Mouse (Mus musculus) layer of hippocampus, postnatal 10 days (tissue): ENCODE results near the gene Numa1. TPM values are rescaled to one million over a fixed set of nuclear protein-coding genes. Genes with fewer than 3 reads are reported as not detected.
"Not testable (repeated sequence)": the region's sequence is repeated elsewhere in the genome, so short reads cannot be mapped to it uniquely, and the experiment has no call there.

ENCODE experiments used
- DNase-seq, 2 experiments: peaks; one replicate each; pipeline ENCODE4 v3.0.0; 2021; ENCODE audit warnings: low spot score in 2 of 2
- long read RNA-seq: library from polyadenylated mRNA; stranded (forward); transcript quantifications from one replicate; pipeline ENCODE4 v2.0.0, GENCODE M21; 2023
- total RNA-seq, 2 experiments: library from RNA; stranded (reverse); gene quantifications; 2 replicates each; pipeline ENCODE4 v1.2.3; 2021

Numa1 gene
- 10 to 100 TPM; 64.7 to 71.6 TPM for total RNA-seq
- long read RNA-seq, partial matches to known transcripts: 8 of 14 reads
- long read RNA-seq, other reads (novel, unspliced or antisense): 4 of 14 reads

DNA sequence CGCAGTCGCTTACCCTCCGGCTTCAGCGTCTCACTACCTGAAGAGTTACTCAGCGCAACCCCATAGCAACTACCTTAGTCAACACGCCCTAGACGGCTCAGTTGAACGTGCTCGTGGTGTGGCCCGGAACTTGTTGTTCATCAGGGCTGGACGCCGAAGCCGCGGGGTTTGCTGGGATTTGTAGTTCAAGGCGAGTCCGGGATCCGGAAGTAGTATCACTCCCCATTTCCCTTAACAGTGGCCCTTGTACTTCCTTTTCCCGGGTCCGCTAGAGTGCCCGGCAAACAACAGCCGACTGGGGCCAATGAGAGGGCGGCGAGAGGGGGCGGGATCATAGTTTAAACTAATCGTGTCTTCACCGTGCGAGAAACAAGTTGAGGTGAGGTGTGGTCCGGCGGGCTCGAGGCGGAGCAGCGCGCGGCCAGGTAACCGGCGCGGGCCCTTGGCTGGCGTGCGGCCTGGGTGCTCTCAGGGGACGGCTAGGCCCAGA, at the start of gene Numa1, which contains the start of gene Lrrc51:
TSS of gene Numa1 (plus strand) at position 361 of the 490 bp plus-strand sequence.
TSS of gene Lrrc51 (minus strand) at position 145 of the 490 bp plus-strand sequence.
- DNase-seq: peak; percentile 94 to 96

DNA sequence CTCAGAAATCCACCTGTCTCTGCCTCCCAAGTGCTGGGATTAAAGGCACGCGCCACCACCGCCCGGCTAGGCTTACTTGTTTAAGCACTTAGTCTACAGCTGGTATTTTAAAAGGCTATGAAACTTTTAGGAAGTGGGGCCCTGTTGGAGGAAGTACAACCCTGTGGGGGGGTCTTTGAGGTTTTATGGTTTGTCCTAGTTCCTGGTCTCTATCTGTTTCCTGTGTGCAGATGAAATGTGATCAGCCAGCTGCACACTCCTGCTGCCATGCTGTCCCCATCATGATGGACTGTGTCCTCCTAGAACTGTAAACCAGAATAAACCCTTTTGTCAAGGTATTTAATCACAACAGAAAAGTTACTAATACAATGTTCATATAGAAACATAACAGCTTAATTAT, 49.8 kb upstream of the Numa1 start:
- no peak for DNase-seq

DNA sequence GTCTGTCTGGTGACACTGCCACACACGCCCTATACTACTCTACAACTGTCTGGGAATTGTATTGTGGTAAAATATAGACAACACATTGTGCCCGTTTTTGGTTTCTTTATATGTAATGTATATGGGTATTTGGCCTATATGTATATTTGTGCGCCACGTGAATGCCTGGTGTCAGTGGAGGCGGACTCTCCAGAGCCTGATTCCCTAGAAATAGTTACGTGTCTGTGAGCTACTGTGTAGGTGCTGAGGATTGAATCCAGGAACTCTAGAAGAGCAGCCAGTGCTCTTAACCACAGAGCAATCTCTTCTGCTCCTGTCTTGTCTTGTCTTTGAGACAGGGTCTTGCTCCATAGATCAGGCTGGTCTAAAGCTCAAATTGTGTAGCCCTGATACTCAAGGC, 47.6 kb upstream of the Numa1 start:
- no peak for DNase-seq

DNA sequence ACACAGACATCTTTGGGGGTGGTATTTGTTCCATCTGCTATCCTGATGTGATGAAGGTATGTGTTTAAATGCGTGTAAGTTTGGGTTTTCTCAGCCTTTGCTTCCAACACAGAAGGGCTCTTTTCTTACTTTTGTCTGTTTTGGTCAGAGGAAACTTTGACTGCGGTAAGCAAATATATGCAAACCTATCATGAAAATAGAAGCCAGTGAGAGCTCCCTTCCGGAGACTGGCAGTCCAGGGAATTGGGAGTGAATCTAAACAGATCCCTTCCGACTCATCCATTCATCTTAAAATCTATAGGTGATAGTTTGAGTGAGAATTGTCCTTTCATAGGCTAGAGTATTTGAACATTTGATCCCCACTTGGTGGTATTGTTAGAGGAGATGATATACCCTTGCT, 45.5 kb upstream of the Numa1 start:
- no peak for DNase-seq

DNA sequence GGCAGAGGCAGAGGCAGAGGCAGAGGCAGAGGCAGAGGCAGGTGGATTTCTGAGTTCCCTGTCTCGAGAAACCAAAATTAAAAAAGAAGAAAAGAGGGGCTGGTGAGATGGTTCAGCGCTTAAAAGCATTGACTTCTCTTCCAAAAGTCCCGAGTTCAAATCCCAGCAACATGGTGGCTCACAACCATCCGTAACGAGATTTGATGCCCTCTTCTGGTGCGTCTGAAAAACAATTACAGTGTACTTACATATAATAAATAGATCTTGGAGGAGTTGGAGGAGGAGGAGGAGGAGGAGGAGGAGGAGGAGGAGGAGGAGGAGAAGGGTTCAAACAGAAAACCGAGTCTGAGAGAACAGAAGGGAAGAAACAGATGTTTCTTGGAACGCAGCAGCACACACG, 38.2 kb upstream of the Numa1 start:
- no peak for DNase-seq

DNA sequence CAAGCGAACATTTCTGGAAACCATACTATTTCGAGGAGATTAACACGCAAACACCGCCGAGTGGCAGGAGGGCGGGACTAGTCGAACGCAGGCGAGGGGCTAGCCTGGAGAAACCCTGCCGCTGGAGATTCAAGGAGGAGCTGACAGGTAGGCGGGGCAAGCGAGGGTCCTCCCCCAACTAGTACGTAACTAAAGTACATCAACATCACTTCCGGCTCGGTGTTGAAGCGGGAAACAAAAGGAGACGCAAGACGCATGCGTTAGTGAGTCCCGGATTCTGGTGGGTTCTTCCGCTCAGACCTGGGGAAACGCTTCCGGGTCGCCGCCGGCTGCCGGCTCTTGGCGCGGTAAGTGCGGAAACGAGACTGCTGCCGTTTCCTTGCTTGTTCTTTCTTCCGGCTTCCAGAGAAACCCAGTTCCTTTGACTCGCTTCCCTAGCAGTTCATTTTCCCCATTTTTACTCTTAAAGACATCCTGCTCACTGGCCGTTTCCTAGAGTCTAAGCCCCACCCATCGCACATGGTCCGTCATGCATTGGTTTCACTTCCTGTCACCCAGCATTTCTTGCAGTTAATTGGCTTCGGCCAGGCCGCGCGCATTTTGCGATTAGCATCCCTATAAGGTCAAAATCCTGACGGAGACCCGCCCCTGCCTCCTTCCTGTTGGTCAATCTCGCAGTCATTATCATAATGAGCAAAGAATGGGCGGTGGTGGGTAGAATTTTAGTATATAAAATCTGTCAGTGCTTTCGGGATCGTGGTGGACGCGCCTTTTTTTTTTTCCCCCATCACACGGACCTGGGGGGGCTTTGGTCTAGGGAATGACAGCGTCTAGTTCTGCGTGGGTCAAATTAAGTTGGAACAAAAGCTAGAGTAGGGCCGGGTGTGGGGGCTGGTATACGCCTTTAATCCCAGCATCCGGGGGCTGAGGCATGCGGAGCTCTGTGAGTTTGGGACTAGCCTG, 37.5 kb upstream of the Numa1 start:
- DNase-seq: peak; percentile 91 to 94

DNA sequence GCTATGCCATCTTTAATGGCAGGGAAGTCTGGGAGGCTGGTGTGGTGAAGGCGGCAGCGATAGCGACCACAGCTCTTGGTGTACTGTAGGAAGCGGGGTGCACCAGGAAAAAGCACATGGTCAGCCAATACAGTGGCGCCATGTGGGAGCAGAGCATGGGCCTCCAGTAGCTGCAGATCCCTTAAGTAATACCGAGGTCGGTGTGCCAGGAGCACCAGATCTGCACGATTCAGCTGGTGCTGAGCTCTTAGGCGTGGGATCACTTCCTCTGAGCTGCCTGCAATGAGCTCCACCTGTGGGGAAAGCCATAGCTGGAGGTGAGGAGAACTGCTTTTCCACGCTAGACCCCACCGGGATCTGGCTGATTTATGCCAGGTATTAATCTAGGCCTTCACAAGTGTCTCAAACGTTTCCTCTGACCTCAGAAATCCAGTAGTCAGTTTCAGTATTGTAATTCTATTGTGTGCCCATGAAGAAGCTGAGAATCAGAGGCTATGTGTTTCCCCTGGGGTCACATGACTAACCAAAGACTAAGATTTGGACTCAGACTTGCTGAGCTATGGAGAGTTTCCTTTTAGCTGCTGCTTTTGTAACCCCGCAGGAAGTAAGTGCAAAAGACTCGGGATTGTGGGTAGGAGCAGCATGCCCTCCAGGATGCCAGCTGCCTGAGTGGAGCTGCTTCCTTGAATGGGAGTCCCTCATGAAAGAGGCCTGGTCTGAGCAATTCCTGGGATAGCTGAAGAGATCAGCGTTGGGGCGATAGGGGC, 33.4 kb upstream of the Numa1 start:
- no peak for DNase-seq

DNA sequence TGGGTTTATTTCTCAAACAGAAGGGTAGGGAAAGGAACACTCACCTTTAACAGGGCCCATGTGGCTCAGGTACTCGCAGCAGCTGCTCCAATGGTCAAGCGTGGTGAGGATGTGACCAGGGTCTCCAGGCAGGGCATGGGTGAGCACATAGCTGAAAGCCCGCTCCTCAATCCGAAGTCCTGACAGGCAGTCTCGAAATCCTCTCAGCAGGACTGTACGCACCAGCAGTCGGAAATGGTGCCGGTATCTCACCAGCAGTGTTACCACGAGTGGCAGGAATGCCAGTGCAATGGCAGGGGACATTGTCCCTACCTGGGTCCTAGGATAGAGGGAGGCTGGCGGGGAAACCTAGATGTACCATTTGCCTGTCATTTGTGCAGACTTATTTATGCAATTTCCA, 31.9 kb upstream of the Numa1 start:
- DNase-seq: no peak

DNA sequence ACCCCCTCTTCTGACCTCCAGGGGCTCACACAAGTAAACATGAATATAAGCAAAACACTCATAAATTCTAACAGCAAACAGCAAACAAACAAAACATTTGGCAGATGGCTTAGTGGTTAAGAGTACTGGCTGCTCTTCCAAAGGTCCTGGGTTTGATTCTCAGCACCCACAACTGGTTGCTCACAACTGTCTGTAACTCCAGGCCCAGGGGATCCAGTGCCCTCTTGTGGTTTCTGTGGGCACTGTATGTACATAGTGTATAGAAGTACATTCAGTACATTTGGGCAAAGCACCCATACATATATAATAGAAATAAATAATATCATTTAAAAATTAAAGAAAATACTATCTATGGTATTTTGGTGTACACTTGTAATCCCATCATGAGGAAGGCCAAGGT, 31.1 kb upstream of the Numa1 start:
- no peak for DNase-seq

DNA sequence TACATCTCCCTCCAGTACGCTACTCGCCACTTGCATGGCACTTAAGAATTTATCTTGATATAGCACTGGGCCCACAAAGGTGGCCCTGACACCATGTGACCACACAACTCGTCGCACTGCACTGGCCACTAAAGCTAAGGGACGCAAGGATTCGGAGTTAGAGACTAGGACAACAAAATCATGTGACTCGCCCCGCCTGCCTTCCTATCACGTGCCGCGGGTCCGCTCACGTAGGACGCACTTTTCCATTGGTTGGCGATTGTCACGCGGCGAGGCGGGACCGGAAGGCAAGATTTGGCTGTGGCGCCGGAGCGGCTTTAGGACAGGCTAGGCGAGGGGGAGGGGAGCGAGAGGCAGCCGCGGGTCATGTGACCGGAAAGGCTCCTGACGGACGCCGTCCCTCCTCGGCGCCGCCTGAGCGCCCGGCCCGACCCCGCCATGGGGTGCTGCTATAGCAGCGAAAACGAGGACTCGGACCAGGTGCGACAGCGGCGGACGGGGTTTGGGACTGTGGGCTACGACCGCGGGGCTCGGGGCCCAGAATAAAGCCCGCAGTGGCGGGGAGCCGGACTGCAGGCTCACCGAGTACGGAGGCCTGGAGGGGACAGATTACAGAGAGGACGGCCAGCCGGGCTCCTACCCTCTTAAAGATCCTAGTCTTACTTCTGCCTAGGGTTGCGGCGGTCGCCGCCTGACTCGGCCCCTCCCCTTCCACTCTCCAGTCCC, 28.2 kb upstream of the Numa1 start, which contains the start of gene Lamtor1:
TSS of gene Lamtor1 (plus strand) at position 344 of the 726 bp plus-strand sequence.
- peak; percentile 99 for DNase-seq

DNA sequence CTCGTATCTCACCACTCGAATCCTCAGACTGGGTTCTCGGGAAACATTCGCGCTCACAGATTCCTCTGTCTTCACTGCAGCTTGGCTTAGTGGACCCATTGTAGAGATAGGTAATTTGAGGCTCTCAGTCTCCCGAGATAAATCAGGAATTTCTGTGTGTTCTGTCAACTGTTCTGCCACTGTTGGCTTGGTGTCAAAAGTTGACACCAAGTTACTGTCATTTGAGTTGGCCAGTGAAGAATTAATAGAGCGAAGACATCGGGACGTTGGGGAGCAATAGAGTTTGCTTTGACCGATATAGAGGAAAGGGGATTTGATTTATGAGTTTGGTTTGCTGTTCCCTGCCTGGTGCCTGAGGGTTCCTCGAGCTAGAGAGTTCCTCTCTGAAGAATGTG, 27.6 kb upstream of the Numa1 start, which contains the start of gene Tomt:
TSS of gene Tomt (minus strand) at position 73 of the 395 bp plus-strand sequence.
- no peak for DNase-seq

DNA sequence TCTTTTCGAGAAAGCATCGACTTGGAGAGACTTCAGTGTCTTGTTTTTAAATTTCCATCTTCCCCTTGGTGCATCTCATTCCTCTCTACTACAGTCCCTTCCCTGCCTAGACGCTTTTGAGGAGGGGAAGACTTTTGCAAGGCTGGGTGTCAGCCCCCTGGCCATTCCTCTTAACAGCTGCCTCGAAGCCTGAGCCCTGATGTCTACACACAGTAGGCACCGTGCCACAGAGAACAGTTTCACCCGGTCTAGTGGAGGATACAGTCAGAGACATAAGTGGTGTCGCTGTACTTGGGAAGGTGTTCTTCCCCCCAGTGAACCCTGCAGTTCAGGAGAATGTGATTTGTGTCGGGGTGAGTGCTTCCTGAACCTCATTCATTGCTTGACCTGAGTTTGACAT, 27.2 kb upstream of the Numa1 start:
- DNase-seq: no peak

DNA sequence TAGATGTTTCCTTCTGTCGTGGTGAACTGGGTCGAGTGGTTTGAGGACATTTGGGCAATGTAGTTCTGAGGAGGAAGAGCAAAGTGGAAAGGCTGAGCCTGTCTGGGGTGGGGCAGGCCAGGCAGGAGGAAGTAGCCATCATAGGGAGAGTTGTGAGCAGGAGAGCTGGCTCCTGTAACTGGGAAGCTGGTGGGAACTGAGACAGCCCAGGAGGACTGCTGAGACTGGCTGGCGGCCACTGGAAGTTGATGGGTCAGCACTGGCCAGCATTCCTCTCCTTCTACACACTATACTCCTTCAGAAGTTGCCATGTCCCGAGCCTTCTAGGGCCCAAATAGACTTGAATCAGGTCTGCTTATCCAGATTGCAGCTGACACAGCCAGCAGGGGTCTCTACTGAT, 25.5 kb upstream of the Numa1 start:
- DNase-seq: no peak

DNA sequence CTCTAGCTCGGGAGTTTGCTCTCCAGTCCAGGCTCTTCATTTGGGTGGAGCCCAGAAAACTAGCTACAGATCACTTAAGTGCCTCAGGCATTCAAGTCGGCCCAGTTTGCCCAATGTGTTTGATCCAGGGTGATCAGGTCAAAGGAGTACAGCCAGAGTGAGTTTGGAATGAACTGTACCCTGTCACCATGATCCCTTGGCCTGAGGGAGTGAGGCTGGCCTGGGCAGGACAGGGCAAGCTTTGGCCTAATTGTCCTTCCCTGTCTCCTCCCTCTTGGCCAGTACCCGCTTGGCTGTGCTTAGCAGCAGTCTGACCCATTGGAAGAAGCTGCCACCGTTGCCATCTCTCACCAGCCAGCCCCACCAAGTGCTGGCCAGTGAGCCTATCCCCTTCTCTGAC, 23.8 kb upstream of the Numa1 start:
- DNase-seq: no peak

DNA sequence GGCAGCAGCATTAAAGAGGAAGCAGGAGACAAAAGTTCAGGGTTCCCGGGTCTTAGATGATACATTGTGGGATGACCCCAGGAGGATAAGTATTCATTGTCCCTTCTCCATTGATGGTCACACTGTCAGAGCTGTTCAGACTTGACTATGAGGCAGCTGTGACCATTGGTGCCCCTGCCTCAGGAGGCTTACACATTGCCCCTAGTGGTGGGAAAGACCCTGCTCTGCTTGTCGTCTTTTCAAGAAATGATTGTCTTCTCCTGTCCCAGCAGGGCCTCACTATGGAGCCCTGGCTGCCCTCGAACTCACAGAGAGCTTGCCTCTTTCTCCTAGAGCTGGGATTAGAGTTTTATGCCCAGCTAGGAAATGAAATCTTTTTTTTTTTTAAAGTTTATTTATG, 21.9 kb upstream of the Numa1 start:
- no peak for DNase-seq

DNA sequence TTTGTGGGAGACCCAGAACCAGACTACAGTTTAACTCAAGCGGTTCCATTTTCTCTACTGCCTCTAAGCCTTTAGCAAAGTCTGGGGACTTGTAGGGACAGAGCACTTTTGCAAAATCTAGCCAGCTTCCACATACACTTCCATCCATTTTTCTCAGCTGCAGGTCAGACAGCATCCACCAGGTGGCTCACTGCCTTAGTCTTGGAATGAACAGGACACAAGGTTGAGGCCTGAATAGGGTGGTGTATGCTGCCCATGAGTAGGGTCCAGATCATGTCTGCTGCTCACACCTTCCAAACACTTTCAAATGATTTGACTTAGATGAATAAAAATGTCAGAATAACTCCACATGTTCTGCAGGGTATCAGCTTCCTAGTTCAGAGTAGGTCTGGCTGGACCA, 15.8 kb upstream of the Numa1 start:
- peak; percentile 64 to 73 for DNase-seq

DNA sequence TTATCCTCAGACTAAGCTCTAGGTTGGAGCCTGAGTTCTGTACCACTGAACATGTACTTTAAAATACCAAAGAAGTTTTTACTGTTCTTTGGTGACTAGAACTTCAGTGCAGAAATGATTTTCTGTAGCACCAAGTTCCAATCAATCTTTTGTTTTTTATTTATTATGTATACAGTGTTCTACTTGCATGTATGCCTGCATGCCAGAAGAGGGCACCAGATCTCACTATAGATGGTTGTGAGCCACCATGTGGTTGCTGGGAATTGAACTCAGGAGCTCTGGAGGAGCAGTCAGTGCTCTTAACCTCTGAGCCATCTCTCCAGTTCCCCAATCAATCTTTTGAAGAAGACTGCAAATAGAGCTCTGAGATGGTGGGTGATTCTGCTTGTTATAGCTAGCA, 8.0 kb upstream of the Numa1 start:
- DNase-seq: not testable (repeated sequence)

DNA sequence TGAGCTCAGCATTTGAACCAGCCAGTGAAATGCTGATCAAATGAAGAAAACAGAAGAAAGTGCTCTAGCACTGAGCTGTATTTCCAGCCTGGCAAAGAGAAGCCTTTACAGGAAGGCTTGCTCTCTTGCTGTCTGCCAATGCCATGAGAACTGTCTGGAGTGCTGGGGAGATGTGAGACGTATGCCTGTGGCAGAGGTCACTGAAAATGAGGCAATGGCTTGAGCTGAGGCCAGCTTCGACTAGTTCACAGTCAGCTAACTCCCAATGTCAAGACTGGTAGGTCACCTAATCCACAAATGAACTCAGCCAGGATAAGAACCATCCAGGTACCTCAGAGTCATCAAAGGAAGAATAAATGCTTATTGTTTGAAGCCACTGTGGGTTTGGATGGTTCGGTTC, 5.8 kb upstream of the Numa1 start:
- DNase-seq: no peak

DNA sequence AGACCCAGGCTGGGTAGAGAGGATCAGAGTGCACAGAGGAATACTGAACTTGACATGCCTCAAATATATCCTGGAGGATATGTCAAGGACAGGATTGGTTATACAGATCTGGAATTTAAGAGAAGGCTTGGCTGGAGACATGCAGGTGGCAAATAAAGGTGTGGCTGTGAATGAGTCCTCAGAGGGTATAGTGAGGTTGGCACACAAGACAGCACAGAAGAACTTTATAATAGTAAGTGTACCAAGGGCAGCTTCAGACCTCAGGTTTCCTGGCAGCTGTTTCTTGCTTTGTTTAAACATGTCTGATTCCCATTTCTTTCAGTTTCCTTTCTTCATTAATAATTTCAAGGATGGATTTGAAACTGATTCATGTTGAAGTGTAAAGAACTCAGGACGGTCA, 1.4 kb upstream of the Numa1 start:
- no peak for DNase-seq

DNA sequence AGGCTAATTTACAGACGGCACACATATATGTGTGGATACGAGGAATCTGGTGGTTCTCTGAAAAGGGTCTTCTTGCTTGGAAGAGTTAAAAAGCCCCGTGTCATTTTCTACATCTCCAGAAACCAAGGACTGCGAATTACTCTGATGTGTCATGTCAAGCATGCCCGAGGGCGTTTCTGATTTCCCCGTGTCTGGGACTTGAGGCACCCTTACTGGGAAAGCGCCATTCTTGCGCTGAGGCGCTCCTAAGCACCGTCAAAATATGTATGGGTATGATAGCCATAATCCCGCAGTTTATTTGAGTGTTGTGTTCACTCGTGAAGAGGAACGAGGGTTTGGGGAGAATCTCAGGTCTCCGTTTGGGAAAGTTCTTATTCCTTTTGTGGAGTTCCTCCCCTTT, 611 bp upstream of the Numa1 start:
- no peak for DNase-seq

DNA sequence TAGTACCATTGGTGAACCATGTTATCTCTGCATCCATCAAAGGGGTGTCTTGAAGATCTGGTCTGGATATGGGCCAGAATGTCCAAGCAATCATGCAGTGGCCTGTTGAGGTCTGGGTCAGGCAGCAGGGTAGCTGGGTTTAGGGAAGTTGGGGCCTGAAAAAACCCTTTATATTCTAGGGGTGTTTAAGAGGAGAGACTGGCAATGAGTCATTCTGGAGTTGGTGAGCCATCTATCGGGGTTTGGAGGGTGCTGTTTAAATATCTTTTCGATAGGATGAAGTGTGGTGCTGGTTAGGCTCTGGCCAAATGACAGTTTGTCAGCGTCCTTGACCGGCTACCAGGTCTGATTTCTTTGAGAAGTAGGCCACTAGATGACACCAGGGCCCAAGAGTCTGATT, 2.0 kb downstream of the Numa1 start:
- DNase-seq: no peak
